Mouse (Mus musculus): ENCODE results near the gene Hsd17b14.
"Not testable (repeated sequence)": the region's sequence is repeated elsewhere in the genome, so short reads cannot be mapped to it uniquely, and the experiment has no call there.

Hsd17b14 gene

GRCm38 (mm10) chr7:45554744-45555143 lies at the start of gene Hsd17b14:
TSS of gene Hsd17b14 (plus strand) at chr7:45554893.
- no peak for ATAC-seq (ENCODE audit: insufficient number of reproducible peaks, low FRiP score, low TSS enrichment)

- no peak for ATAC-seq (ENCODE audit: insufficient number of reproducible peaks, low FRiP score, low TSS enrichment)
These were observed 47.1 kb upstream of the Hsd17b14 start for GRCm38 (mm10) chr7:45507583-45507982.

- no peak for ATAC-seq (ENCODE audit: insufficient number of reproducible peaks, low FRiP score, low TSS enrichment)
These were observed 46.1 kb upstream of the Hsd17b14 start for GRCm38 (mm10) chr7:45508561-45508960.

- ATAC-seq (ENCODE audit: insufficient number of reproducible peaks, low FRiP score, low TSS enrichment), result no peak
These were observed 45.4 kb upstream of the Hsd17b14 start for GRCm38 (mm10) chr7:45509181-45509882.

- peak; percentile 66; the same call in 1 of the 2 replicates for ATAC-seq (ENCODE audit: insufficient number of reproducible peaks, low FRiP score, low TSS enrichment)
These were observed 44.5 kb upstream of the Hsd17b14 start, which contains the start of gene Nucb1 for GRCm38 (mm10) chr7:45509912-45510787. TSS of gene Nucb1 (minus strand) at chr7:45510406.

- ATAC-seq (ENCODE audit: insufficient number of reproducible peaks, low FRiP score, low TSS enrichment), result no peak
These were observed 40.3 kb upstream of the Hsd17b14 start for GRCm38 (mm10) chr7:45514411-45514810.

- ATAC-seq (ENCODE audit: insufficient number of reproducible peaks, low FRiP score, low TSS enrichment), result no peak
These were observed 39.3 kb upstream of the Hsd17b14 start for GRCm38 (mm10) chr7:45515436-45515835.

- not testable (repeated sequence) for ATAC-seq (ENCODE audit: insufficient number of reproducible peaks, low FRiP score, low TSS enrichment)
These were observed 37.8 kb upstream of the Hsd17b14 start for GRCm38 (mm10) chr7:45516846-45517245.

- ATAC-seq (ENCODE audit: insufficient number of reproducible peaks, low FRiP score, low TSS enrichment), result no peak
These were observed 36.1 kb upstream of the Hsd17b14 start for GRCm38 (mm10) chr7:45518618-45519017.

- ATAC-seq (ENCODE audit: insufficient number of reproducible peaks, low FRiP score, low TSS enrichment), result no peak
These were observed 35.2 kb upstream of the Hsd17b14 start for GRCm38 (mm10) chr7:45519345-45520120.

GRCm38 (mm10) chr7:45520605-45521004 lies 34.1 kb upstream of the Hsd17b14 start:
- no peak for ATAC-seq (ENCODE audit: insufficient number of reproducible peaks, low FRiP score, low TSS enrichment)

- no peak for ATAC-seq (ENCODE audit: insufficient number of reproducible peaks, low FRiP score, low TSS enrichment)
These were observed 32.9 kb upstream of the Hsd17b14 start for GRCm38 (mm10) chr7:45521728-45522184.

- no peak for ATAC-seq (ENCODE audit: insufficient number of reproducible peaks, low FRiP score, low TSS enrichment)
These were observed 32.4 kb upstream of the Hsd17b14 start for GRCm38 (mm10) chr7:45522194-45522752.

GRCm38 (mm10) chr7:45522957-45523676 lies 31.6 kb upstream of the Hsd17b14 start:
- ATAC-seq (ENCODE audit: insufficient number of reproducible peaks, low FRiP score, low TSS enrichment), result no peak

GRCm38 (mm10) chr7:45523678-45524170 lies 31.0 kb upstream of the Hsd17b14 start:
- no peak for ATAC-seq (ENCODE audit: insufficient number of reproducible peaks, low FRiP score, low TSS enrichment)

- no peak for ATAC-seq (ENCODE audit: insufficient number of reproducible peaks, low FRiP score, low TSS enrichment)
These were observed 29.7 kb upstream of the Hsd17b14 start for GRCm38 (mm10) chr7:45524841-45525621.

- ATAC-seq (ENCODE audit: insufficient number of reproducible peaks, low FRiP score, low TSS enrichment), result peak; percentile 71; the same call in 1 of the 2 replicates
These were observed 28.8 kb upstream of the Hsd17b14 start, which contains the start of the genes Ppp1r15a and Plekha4 for GRCm38 (mm10) chr7:45525809-45526473. TSS of gene Ppp1r15a (minus strand) at chr7:45526268. TSS of gene Plekha4 (plus strand) at chr7:45526330.

Measured in cerebellum, adult (tissue).